Mouse (Mus musculus) MN1 (cell line): Measurements from ENCODE around the gene Oscar.
"Not testable (repeated sequence)": the region's sequence is repeated elsewhere in the genome, so short reads cannot be mapped to it uniquely, and the experiment has no call there.

ENCODE experiments used
- DNase-seq: peaks from one replicate; pipeline ENCODE4 v3.0.0-alpha.2; 2016; ENCODE audit warnings: low spot score

Oscar gene

GRCm38 (mm10) chr7:3610437-3610836, 5.5 kb downstream of the Oscar start:
- DNase-seq, result no peak

- DNase-seq, result no peak
Observed at GRCm38 (mm10) chr7:3609082-3609481, 6.9 kb downstream of the Oscar start.

GRCm38 (mm10) chr7:3608668-3609067, 7.3 kb downstream of the Oscar start:
- DNase-seq, result no peak

- DNase-seq, result no peak
Observed at GRCm38 (mm10) chr7:3607391-3607790, 8.6 kb downstream of the Oscar start.

- peak; percentile 25 for DNase-seq
Observed at GRCm38 (mm10) chr7:3606798-3607197, 9.2 kb downstream of the Oscar start.

- peak; percentile 75 for DNase-seq
Observed at GRCm38 (mm10) chr7:3601119-3601518, 14.8 kb downstream of the Oscar start.

- DNase-seq, result not testable (repeated sequence)
Observed at GRCm38 (mm10) chr7:3597755-3598154, 18.2 kb downstream of the Oscar start.

GRCm38 (mm10) chr7:3595146-3595545, 20.8 kb downstream of the Oscar start:
- DNase-seq, result no peak

GRCm38 (mm10) chr7:3594686-3595085, 21.3 kb downstream of the Oscar start:
- DNase-seq, result no peak

- no peak for DNase-seq
Observed at GRCm38 (mm10) chr7:3593855-3594254, 22.1 kb downstream of the Oscar start.

- DNase-seq, result no peak
Observed at GRCm38 (mm10) chr7:3591534-3591933, 24.4 kb downstream of the Oscar start.

GRCm38 (mm10) chr7:3590550-3590949, 25.4 kb downstream of the Oscar start:
- no peak for DNase-seq

- DNase-seq, result no peak
Observed at GRCm38 (mm10) chr7:3587292-3587691, 28.7 kb downstream of the Oscar start.

- DNase-seq, result no peak
Observed at GRCm38 (mm10) chr7:3586255-3586654, 29.7 kb downstream of the Oscar start.

- no peak for DNase-seq
Observed at GRCm38 (mm10) chr7:3585763-3586162, 30.2 kb downstream of the Oscar start.

- no peak for DNase-seq
Observed at GRCm38 (mm10) chr7:3580029-3580428, 35.9 kb downstream of the Oscar start.

GRCm38 (mm10) chr7:3578952-3579546, 36.9 kb downstream of the Oscar start:
- DNase-seq, result no peak

- no peak for DNase-seq
Observed at GRCm38 (mm10) chr7:3578196-3578595, 37.8 kb downstream of the Oscar start.

GRCm38 (mm10) chr7:3576354-3577124, 39.4 kb downstream of the Oscar start:
- no peak for DNase-seq

- DNase-seq, result no peak
Observed at GRCm38 (mm10) chr7:3574216-3574615, 41.7 kb downstream of the Oscar start.

GRCm38 (mm10) chr7:3571847-3572246, 44.1 kb downstream of the Oscar start:
- DNase-seq, result no peak

- not testable (repeated sequence) for DNase-seq
Observed at GRCm38 (mm10) chr7:3570580-3570979, 45.4 kb downstream of the Oscar start.

- no peak for DNase-seq
Observed at GRCm38 (mm10) chr7:3569725-3570124, 46.2 kb downstream of the Oscar start.

- DNase-seq, result no peak
Observed at GRCm38 (mm10) chr7:3567336-3567735, 48.6 kb downstream of the Oscar start.
